Mouse (Mus musculus): ENCODE results near the gene Kcnn3. TPM values are rescaled to one million over a fixed set of nuclear protein-coding genes. Genes with fewer than 3 reads are reported as not detected.

Gene Kcnn3
- total and polyA plus RNA-seq, 2 experiments from 2014 or later, result 7.3 to 23.3 TPM

DNA sequence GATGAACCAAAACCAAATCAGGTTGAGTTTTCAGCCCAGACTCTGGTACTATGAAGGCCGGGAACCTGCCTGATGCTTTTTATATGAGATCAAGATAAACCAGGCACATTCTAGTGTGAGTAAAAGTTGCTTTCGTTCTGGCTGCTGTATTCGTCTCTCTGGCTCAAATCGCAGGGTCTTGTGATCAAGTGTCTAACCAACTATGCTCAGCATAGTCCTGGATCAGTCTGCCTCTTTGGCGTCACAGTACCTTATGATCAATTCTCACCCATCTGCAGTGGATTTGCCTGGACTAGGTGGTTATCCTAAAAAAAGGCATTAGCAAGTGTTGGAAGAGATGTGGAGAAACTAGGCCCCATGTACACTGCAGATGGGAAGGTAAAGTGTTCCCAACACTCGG lies 184.1 kb downstream of the Kcnn3 start:
- Histone ChIP-seq H3K4me1 (ENCODE audit: insufficient read depth, low read length) (no peaks in the 10 kb centered on the region), H3K4me3 (ENCODE audit: low read depth, low read length) (no peak overlapping the region), H3K36me3 (ENCODE audit: insufficient read depth, low read length) (no peaks in the 10 kb centered on the region), H3K27ac (ENCODE audit: low read depth, low read length) (no peak overlapping the region), H3K27me3 (ENCODE audit: insufficient read depth, low read length) (no peaks in the 10 kb centered on the region), H3K4me2 (ENCODE audit: low read depth, low read length, poor library complexity, severe bottlenecking) (no peak overlapping the region), H3K9ac (replicated peaks; ENCODE audit: low read length, poor library complexity, severe bottlenecking) (no peak overlapping the region), H3K9me3 (ENCODE audit: low read length) (no peaks in the 10 kb centered on the region)
- DNase-seq (ENCODE audit: low spot score), result no peak
- no peak for ATAC-seq (ENCODE audit: low FRiP score)
- 76% methylated on average over 6 of the region's 6 CpGs for WGBS
- no peak for TF ChIP-seq CTCF (IDR thresholded peaks at IDR 0.05)

- peak; percentile 92 for DNase-seq (ENCODE audit: low spot score)
- WGBS, result 5% methylated on average over 25 of the region's 28 CpGs
- Histone ChIP-seq H3K4me2 (ENCODE audit: low read depth, low read length, poor library complexity, severe bottlenecking) (peak within 1 kb of the TSS; percentile 81), H3K27me3 (ENCODE audit: insufficient read depth, low read length) (no peaks in the 10 kb centered on the region), H3K9me3 (ENCODE audit: low read length) (no peaks in the 10 kb centered on the region), H3K36me3 (ENCODE audit: insufficient read depth, low read length) (no peaks in the 10 kb centered on the region), H3K9ac (replicated peaks; ENCODE audit: low read length, poor library complexity, severe bottlenecking) (peak within 1 kb of the TSS; percentile 96), H3K27ac (ENCODE audit: low read depth, low read length) (peak within 1 kb of the TSS; percentile 94), H3K4me1 (ENCODE audit: insufficient read depth, low read length) (no peaks in the 10 kb centered on the region), H3K4me3 (ENCODE audit: low read depth, low read length) (peak within 1 kb of the TSS; percentile 97)
- ATAC-seq (ENCODE audit: low FRiP score), result peak; percentile 92
- peak; percentile 79 for TF ChIP-seq CTCF (IDR thresholded peaks at IDR 0.05)
These were observed 194.6 kb downstream of the Kcnn3 start, which contains the start of gene Adar for GRCm38 (mm10) chr3:89714359-89715206. Gene Adar (plus strand): TSS chr3:89715022.

DNA sequence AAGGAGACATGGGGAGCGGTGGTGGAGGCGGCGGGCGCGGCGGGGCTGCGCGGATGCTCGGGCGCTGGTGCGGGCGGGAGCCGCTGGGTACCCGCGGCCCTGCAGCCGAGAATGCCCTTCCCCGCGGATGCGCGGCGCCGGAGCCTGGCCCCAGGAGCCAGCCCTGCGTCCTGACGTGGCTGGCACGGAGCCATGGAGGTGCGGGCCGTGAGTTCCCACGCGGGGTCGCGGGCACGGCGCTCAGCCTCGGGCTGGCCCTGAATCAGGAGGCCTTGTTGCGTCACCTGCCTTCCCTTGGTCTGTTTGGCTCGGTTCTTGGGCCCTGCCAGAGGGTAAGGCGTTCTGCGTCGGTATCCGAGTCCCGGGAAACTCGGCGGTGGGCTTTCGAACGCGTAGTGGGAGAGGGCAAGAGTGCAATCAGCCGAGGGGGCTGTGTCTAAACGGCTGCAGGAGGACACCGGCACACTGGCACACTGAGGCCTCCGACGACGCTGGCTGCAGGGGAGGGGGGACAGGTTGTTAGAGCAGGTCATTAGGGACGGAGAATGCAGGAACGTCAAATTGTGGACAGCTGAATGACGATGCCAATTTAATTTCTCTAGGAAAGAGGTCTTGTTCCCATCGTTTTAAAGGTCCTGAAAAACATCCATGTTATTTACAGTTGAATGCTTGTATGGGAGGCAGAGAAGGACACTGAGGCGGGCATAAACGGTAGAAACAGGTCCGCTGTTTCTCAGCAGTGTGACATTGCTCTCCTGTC lies 195.4 kb downstream of the Kcnn3 start:
- TF ChIP-seq CTCF (IDR thresholded peaks at IDR 0.05), result no peak
- Histone ChIP-seq H3K27ac (ENCODE audit: low read depth, low read length) (peak overlapping the region; percentile 94), H3K4me2 (ENCODE audit: low read depth, low read length, poor library complexity, severe bottlenecking) (peak overlapping the region; percentile 81), H3K9me3 (ENCODE audit: low read length) (no peaks in the 10 kb centered on the region), H3K4me3 (ENCODE audit: low read depth, low read length) (peak overlapping the region; percentile 97), H3K4me1 (ENCODE audit: insufficient read depth, low read length) (no peaks in the 10 kb centered on the region), H3K36me3 (ENCODE audit: insufficient read depth, low read length) (no peaks in the 10 kb centered on the region), H3K9ac (replicated peaks; ENCODE audit: low read length, poor library complexity, severe bottlenecking) (peak overlapping the region; percentile 96), H3K27me3 (ENCODE audit: insufficient read depth, low read length) (no peaks in the 10 kb centered on the region)
- DNase-seq (ENCODE audit: low spot score), result peak; percentile 54
- WGBS, result 2% methylated on average over 51 of the region's 59 CpGs
- ATAC-seq (ENCODE audit: low FRiP score), result peak; percentile 71

DNA sequence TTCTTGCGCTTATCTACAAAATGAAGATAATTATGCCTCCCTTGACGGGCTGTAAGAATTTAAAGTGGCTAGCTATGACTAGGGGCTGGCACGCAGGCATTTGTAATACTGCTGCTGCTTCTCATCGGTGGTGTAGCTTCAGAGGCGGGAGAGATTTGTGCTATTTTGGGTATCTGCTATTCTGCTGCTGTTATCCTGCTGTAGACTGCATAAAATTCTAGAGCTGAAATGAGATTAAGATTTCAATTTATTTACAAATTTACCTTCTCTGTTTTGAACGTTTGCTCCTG lies 195.9 kb downstream of the Kcnn3 start:
- Histone ChIP-seq H3K4me3 (ENCODE audit: low read depth, low read length) (peak overlapping the region; percentile 97), H3K36me3 (ENCODE audit: insufficient read depth, low read length) (no peaks in the 10 kb centered on the region), H3K9ac (replicated peaks; ENCODE audit: low read length, poor library complexity, severe bottlenecking) (peak overlapping the region; percentile 96), H3K4me2 (ENCODE audit: low read depth, low read length, poor library complexity, severe bottlenecking) (peak overlapping the region; percentile 81), H3K27me3 (ENCODE audit: insufficient read depth, low read length) (no peaks in the 10 kb centered on the region), H3K9me3 (ENCODE audit: low read length) (no peaks in the 10 kb centered on the region), H3K4me1 (ENCODE audit: insufficient read depth, low read length) (no peaks in the 10 kb centered on the region), H3K27ac (ENCODE audit: low read depth, low read length) (peak overlapping the region; percentile 94)
- DNase-seq (ENCODE audit: low spot score) (no peak), ATAC-seq (ENCODE audit: low FRiP score) (no peak)
- 39% methylated on average over 6 of the region's 6 CpGs for WGBS
- no peak for TF ChIP-seq CTCF (IDR thresholded peaks at IDR 0.05)

GRCm38 (mm10) chr3:89722032-89722431 lies 202.1 kb downstream of the Kcnn3 start:
- H3K4me2 ChIP-seq (ENCODE audit: low read depth, low read length, poor library complexity, severe bottlenecking), result no peak overlapping the region
- DNase-seq (ENCODE audit: low spot score) (no peak), ATAC-seq (ENCODE audit: low FRiP score) (no peak)
- H3K9me3 ChIP-seq (ENCODE audit: low read length), result no peaks in the 10 kb centered on the region
- TF ChIP-seq CTCF (IDR thresholded peaks at IDR 0.05), result no peak
- H3K27ac ChIP-seq (ENCODE audit: low read depth, low read length), result no peak overlapping the region
- H3K9ac ChIP-seq (replicated peaks; ENCODE audit: low read length, poor library complexity, severe bottlenecking), result no peak overlapping the region
- H3K4me3 ChIP-seq (ENCODE audit: low read depth, low read length), result no peak overlapping the region
- no peaks in the 10 kb centered on the region for H3K36me3 ChIP-seq (ENCODE audit: insufficient read depth, low read length)
- H3K4me1 ChIP-seq (ENCODE audit: insufficient read depth, low read length), result no peaks in the 10 kb centered on the region
- H3K27me3 ChIP-seq (ENCODE audit: insufficient read depth, low read length), result no peaks in the 10 kb centered on the region
